Mouse (Mus musculus) c-Kit-positive CD71-negative TER-119-negative erythroid progenitor cells, embryonic 14.5 days (primary cell): ENCODE results near the gene Gli2.

Experiments
- DNase-seq: peaks from one replicate; pipeline ENCODE4 v3.0.0-alpha.2; 2013; ENCODE audit warnings: low read depth

Gli2 gene

DNA sequence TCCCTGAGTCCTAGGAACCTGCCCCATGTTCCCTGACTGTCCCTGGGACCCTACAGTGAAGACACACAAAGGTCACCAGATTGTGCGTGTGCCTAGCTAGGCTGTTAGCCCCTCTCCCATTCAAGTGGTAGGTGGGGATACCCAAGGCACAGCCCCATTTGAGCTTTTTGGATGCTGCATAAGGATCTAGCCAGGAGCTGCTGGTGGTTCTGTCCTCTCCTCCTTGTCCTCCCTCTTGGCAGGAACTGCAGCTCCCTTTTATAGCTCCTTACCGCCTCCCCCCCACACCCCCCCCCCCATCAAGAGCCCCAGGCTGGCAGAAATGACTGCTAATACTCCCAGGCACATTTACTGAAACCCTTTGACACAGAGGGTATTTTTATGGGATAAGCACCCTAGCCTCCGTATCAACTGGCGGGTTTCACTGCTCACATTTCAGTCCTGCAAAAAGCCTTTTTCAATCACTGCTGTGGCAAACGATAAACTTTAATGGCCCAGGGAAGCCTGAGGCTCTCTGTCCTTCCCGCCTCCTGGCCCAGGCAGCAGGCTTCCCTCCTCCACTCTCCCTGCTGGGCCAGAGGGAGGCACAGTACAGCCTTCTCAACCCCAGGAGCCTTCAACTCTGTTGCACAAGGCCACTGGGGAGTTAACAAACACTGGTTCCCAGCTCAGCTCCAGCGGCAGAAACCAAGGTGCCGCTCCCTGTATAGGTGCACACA lies 151.4 kb downstream of the Gli2 start:
- DNase-seq, result no peak

- DNase-seq, result no peak
Measured at GRCm38 (mm10) chr1:118898351-118898750, 155.1 kb downstream of the Gli2 start.

DNA sequence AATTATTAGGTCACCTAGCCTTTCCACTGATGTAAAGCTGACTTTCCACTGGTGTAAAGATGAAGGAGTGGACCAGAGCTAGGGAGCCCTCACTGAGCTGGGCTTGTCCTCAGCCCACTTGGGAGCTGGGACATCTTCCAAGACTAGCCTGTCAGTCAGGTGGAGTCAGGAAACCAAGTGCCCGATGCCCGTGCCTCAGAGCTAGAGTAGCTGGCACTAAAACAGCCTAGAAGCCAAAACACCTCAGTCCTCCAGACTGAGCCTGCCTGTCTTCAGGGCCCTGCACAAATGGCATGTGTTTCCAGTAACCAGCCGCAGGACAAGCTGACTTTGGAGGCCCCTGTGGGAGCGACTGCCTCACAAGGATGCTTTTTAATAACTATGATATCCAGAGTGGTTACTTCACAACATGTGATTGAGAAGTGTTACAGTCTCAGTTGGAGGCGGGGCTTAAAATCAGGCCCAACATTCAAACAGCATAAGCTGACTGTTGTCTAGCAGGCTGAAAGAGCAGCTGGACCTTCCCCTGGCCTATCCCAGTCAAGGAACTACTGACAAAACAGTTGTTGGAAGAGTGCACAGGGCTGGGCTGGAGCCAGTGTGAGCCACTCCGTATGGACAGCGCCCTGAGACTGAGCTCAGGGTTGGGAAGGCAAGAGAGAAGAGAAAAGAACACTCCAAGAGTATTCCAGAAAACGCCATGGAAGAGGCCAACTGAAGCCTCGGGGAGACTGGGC lies 158.2 kb downstream of the Gli2 start:
- no peak for DNase-seq

DNA sequence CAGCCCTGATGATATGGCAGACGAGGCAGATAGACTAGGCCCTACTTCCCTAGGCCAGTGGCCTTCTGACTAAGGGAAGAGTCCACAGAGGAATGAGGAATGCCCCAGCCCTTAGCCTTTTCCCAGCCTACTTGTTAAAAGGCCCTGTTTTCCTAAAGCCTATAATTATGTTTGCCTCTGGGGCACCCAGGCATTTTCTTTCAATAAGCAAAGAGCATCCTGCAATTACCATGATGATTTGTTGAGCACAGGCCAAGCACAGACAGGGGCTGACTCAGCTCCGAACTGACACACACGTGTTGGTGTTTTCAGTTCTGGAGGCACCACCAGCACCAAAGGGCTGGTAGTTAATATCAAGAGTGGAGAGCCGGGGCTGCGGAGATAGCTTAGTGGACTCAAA lies 162.0 kb downstream of the Gli2 start:
- no peak for DNase-seq

GRCm38 (mm10) chr1:118890125-118890875 lies 163.1 kb downstream of the Gli2 start:
- DNase-seq, result no peak

- no peak for DNase-seq
Measured at GRCm38 (mm10) chr1:118880781-118881247, 172.6 kb downstream of the Gli2 start.

DNA sequence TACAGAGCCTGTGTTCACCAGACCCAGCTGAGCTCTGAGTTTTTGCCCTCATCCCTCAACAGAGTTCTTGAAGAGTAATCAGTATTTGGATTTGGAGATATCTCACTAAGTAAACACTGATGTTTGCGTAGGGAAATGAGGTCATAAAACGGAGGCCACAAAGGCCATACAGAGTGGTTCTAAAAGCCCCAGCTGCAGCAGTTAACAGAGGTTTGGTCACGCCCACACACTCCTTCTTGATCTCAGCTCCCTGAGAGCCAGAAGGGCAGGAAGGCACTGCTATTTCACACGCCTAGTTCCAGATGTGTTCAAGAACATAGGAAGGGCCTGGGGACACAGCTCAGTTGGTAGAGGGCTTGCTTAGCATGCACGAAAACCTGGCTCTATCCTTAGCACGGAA lies 175.1 kb downstream of the Gli2 start:
- DNase-seq, result no peak

- no peak for DNase-seq
Measured at GRCm38 (mm10) chr1:118875227-118875626, 178.2 kb downstream of the Gli2 start.

DNA sequence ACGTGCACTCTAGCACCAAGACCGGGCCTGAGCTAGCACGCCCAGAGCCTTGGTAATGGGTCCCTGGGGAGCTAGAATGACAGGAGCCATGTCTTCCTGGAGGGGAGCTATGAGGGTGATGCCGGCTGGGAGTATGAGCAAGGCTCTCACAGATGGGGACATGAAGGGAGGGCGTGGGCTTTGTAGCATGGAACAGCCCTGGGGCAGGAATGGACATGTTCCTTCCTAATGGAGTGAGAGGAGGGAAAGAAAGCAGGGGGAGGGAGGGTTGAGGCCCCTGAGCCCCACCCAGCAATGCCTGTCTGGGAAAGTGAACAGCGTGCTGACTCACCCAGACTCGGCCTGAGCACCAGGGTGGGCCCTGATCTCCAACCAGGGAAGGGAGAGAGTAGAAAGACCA lies 179.9 kb downstream of the Gli2 start:
- DNase-seq, result no peak

DNA sequence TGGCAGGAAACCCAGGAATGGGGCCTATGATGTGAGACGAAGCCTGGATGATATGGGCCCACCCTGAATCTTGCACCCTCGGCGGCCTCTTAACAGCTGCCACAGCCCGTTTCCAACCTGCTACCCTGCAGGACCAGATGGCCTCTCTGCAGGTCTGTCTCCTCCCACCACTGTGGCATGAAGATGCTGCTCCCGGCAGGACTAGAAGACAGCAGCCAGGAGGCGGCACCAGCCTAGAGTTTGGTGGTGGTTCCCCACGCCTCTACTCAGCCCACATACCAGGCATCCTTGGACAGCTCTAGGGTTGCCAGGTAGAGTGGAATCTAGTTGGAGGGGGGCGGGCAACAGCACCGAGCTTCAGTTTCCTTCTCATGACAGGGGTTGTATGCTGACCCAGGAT lies 188.7 kb downstream of the Gli2 start:
- no peak for DNase-seq

DNA sequence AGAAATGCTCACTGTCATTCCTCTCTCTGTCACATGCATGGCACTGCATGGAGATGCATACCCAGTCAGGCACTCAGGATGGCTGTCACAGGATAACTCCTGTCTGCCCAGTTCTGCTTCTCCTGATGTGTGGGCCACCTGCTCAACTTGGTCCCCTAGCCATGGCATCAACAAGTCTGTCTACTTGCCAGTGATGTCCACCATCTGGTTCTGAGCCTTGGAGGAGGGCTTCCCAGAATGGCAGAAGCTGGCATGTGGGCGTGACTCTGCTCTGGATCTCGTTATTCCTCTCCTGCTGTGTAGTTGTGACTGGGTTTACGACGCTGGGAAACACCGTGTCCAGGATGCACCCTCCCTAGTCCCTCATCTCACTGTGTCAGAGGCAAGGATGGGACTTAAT lies 189.4 kb downstream of the Gli2 start:
- DNase-seq, result no peak

DNA sequence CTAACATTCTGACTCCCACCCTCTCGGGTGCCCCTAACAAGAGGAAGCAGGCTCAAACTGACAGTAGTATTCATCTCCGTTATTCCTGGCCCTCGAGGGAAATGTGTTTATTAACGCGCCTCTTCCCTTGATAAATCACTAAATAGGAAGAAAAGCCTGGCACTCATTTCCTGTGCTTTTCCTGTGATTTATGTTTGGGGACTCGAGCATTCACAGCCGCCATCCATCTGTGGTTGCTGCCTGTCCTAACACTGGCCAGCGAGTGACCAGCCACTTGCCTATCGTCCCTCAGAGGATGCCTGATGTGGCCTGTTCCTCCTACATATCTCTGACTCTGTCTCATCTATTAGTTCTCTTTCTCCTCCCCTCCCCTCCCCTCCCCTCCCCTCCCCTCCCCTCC lies 195.3 kb downstream of the Gli2 start:
- no peak for DNase-seq

DNA sequence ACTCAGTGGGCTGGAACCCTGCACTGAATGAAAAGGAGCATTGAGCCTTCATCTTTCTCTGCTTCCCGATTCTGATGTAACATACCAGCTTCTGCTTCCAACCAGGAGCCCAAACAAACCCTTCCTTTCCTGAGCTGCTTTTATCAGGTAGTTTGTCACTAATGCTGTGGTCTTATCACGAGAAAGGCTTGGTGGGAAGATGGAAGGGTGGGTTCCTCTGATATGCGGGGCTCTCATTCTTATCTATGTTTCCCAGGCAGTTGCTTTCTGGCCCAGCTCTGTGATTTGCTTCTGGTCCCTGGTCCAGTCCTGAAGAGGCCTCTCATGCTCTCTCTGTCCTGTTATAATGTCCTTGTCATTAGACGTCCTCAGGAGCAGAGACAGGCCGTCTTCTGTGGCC lies 222.8 kb downstream of the Gli2 start:
- no peak for DNase-seq

- no peak for DNase-seq
Measured at GRCm38 (mm10) chr1:118826614-118827013, 226.8 kb downstream of the Gli2 start.

GRCm38 (mm10) chr1:118825467-118826219 lies 227.8 kb downstream of the Gli2 start:
- DNase-seq, result no peak

GRCm38 (mm10) chr1:118825035-118825434 lies 228.4 kb downstream of the Gli2 start:
- no peak for DNase-seq

GRCm38 (mm10) chr1:118822258-118822657 lies 231.2 kb downstream of the Gli2 start:
- DNase-seq, result no peak

DNA sequence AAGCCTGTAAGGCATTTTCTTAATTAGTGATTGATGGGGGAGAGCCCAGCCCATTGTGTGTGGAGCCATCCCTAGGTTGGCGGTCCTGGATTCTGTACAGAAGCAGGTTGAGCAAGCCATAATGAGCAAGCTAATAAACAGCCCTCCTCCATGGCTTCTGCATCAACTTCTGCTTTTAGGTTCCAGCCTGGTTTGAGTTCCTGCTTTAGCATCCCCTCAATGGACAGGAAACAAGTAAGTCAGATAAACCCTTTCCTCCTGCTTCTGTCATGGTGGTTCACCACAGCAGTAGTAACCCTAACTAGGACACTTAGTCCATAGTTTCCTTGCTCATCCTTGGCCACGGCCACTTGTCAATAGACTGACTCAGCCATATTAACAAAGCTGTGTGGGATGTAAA lies 238.4 kb downstream of the Gli2 start:
- no peak for DNase-seq

GRCm38 (mm10) chr1:118810336-118810735 lies 243.1 kb downstream of the Gli2 start:
- DNase-seq, result no peak

- DNase-seq, result no peak
Measured at GRCm38 (mm10) chr1:118806727-118807126, 246.7 kb downstream of the Gli2 start.

- DNase-seq, result no peak
Measured at GRCm38 (mm10) chr1:118802166-118802565, 251.3 kb downstream of the Gli2 start.
